Mouse (Mus musculus) layer of hippocampus, adult 18-20 months (tissue): ENCODE data around the gene Fgf12. TPM values are rescaled to one million over a fixed set of nuclear protein-coding genes. Genes with fewer than 3 reads are reported as not detected.
A peak's percentile ranks its signal among the peaks of the same experiment; 100 is the strongest.

ENCODE experiments used
- DNase-seq, 2 experiments: peaks; one replicate each; pipeline ENCODE4 v3.0.0; 2022; ENCODE audit warnings: low spot score in 2 of 2
- total RNA-seq, 2 experiments: library from RNA; stranded (reverse); gene quantifications; 2 replicates each; pipeline ENCODE4 v1.2.3; 2021

Fgf12 gene
- total RNA-seq, 2 experiments from 2014 or later = 140 to 146 TPM

GRCm38 (mm10) chr16:28484920-28485319 lies 267.9 kb downstream of the Fgf12 start:
- DNase-seq = peak in 1 of 2 experiments; percentile 32

- DNase-seq = no peak
Observed at GRCm38 (mm10) chr16:28479022-28479421, 273.8 kb downstream of the Fgf12 start.

DNA sequence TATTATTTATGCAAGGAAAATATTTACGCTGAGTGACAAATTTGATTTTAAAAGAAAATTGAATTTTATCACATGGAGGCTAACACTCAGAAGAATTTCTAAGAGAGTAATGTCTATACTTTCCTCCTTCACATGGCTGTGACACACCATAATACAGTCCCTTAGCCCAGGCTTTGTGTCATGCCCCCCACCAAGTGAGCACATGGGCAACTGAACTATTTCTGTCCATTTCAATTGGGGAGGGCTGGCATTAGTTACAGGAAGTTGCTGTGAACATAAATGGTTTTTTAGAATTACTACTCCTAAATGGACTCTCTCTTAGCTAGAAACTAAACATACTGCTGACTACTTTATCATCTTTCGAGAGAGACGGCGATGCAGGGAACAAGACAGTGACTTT lies 276.2 kb downstream of the Fgf12 start:
- no peak for DNase-seq

DNA sequence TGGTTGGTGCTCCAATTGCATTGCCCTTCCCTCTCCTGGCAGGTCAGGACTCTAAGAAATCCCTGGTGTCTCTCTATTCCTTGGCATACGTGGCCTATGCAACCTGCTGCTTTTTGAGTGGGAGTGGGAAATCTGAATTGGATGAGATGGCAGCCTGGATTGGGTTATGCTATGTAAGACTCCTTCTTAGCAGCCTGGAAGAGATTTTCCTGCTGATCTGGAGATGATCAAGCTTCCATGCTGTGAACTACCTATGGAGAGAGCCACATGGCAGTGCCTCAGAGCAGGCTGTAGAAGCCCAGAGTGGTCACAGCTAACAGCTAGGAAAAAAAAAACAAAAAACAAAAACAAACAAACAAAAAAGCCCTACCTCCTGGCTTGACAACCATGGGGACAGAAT lies 277.3 kb downstream of the Fgf12 start:
- no peak for DNase-seq

DNA sequence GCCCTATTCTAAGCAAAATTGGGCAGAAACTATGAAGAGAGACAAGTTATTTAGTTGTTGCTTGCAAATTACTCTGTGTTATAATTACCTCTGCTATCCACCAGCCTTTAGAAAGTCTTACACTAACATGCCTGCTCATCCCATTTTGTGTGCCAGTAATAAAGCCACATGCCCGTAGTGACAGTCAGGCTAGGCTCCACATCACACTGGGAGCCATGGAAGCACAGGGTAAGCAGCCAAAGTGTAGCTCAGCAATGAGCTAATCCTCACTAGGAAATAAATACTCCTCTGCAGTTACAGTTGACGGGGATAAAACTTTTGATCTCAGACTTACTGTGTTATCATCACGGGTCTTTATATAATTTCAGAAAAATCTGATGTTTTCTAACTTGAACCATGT lies 298.0 kb downstream of the Fgf12 start:
- DNase-seq = no peak

DNA sequence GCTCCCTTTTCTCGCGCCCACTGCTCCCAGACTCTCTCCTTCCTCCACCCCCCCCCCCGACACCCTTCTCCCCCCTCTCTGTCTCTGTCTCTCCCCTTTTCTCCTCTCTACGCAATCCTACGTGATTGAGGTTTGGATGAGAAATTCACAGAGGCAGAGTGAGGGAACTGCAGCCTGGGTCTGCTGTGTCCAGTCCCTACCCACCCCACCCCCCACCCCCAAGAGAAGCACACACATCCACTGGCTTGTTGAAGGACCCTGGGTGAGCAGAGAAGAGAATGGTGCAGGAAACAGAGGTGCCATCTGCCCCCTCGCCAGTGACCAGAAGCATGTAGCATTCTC lies 305.8 kb downstream of the Fgf12 start:
- DNase-seq = no peak

GRCm38 (mm10) chr16:28446334-28447113 lies 306.3 kb downstream of the Fgf12 start:
- DNase-seq = peak; percentile 49 to 54

- DNase-seq = peak in 1 of 2 experiments; percentile 17
Observed at GRCm38 (mm10) chr16:28445800-28446333, 307.0 kb downstream of the Fgf12 start.

- no peak for DNase-seq
Observed at GRCm38 (mm10) chr16:28444993-28445799, 307.7 kb downstream of the Fgf12 start.

- no peak for DNase-seq
Observed at GRCm38 (mm10) chr16:28421617-28422016, 331.3 kb downstream of the Fgf12 start.

DNA sequence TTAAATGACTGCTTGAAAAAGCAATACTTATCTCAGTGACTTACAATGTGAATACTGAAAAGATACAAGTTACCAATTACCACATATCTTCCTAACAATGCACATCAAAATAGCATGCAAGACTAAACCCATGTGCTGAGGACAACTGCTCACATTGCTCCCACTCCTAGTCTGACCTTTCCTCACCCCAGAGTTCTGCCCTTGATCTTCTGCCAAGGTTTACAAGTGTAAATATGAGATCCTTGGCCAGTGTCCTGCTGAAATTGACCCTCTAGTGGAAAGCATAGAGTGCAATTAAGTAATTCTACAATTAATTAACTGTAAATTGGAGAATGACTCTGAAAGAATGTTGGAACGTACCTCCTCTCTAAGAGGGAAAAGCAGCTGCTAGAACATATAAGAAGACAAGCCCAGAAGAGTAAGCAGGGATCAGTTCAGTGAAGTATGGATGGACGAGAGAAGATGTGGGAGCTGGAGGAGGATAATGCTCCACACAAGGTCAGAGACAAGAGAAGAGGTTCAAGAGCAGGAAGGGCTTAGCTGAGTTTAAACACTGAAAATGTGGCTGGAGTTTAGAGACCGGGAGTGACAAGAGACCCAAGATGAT lies 333.1 kb downstream of the Fgf12 start:
- DNase-seq = no peak

DNA sequence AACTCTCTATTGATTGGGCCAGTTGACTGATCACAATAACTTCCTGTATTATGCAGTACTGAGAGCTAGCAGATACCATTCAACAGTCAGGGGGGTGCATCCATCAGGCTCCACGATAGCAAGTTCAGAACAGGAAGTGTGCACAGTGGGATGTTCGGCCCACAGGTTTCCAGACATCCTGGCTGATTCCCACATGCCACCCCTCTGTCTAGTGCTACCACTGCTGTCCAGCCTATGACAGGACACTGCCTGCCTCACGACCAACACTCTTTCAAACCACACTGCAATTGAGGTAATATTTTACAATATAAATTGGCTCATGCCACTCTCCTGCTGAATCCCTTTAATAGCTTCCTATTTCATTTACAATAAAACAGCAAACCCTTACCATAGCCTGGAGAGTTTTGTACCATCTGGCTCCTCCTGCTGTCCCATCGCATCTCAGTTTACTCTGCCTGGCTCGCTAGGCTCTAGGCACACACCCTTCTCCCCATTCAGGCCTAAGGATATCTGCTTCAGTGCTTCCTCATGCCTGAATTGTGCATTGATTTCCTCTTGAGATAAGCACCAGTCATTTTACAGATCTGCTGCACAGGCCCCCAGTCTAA lies 341.6 kb downstream of the Fgf12 start:
- peak; percentile 13 to 60 for DNase-seq

GRCm38 (mm10) chr16:28408294-28408693 lies 344.6 kb downstream of the Fgf12 start:
- DNase-seq = no peak

DNA sequence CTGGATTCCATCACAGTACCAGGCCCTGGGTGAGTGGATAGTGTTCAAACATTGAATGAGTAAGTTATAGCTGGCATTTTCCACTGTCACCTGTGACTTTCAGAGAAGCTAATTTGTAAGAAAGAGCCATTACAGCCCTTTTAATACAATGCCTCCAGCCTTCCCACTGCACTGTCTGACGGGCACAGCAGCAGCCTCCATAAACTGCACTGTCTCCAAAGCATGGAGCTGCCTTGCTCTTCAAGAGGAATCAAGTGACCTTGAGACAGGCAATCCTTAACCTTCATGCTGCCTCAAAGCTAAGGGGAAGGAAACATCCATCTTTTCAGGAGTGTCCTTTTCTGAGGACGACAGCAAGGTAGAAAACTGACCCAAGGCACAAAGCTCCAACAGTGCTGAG lies 345.0 kb downstream of the Fgf12 start:
- no peak for DNase-seq

DNA sequence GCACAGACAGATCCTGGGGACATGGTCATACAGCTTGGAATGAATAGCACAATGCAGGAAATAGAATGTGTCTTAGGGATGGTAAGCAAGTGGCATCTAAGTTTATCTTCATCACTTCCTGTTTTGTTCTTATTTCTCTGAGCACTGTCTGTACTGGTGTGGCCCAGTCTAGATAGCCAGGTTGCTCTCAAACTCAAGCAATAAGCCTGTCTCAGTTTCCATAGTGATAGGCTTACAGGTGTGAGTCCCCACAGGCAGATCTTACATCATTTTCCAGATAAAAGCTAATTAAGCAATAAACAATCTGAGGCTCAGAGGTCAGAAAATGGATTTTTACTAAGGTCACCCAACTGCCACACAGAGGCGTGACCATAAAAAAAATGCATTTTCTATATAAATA lies 348.7 kb downstream of the Fgf12 start:
- DNase-seq = no peak

DNA sequence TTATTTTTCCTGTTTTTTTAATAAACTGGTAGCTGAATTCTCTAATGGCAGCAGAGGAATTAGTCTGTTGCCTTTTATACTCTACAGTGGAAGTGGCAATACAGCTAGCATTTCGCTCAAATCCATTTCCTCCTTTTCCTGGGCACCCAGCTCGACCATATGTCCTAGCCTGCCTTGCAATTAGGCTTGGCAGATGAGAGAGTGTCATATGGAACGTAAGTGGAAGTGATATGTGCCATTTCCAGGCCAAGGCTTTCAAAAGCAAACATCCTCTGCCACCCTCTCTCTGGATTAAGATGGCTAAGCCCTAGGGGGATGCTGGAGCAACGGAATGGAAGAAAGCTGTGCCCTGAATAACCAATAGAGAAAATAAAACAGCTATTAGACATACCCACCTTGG lies 350.2 kb downstream of the Fgf12 start:
- DNase-seq = peak; percentile 42 to 66

DNA sequence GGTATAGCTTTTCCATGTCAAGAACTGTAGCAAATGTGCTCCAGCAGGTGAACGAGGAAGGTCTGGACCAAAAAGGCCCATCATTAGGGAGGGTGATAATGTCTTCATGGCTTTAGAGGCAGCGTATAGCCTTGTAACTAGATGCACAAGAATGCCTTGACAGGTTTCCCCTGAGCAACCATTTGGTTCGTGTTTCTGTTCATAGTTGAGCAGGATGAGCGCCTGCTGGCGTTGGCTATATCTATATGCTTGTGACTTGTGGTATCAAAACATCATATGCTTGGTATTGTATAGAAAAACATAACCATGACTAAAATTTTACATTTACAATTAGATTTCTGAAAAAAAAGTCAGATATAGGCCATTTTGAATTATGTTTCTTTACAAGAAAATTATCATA lies 361.6 kb downstream of the Fgf12 start:
- no peak for DNase-seq

- DNase-seq = no peak
Observed at GRCm38 (mm10) chr16:28389114-28389513, 363.8 kb downstream of the Fgf12 start.

DNA sequence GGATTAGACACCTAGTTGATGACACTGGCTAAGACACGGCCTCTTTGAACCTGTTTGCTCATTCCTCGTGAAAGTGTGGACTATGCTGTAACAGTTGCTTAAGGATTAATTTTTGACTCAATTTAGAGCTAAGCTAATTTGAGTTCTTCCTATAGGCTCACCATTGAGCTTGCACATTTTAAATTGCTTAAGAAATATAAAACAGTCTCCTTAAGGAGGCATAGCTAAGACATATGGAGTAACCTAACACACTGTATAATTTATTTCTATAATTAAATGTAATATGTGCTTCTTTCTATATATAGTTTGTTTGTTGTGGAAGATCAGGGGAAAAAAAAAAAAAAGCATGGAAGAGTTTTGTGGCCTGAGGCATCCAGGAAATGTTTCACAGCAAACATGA lies 378.1 kb downstream of the Fgf12 start:
- no peak for DNase-seq

GRCm38 (mm10) chr16:28373311-28373710 lies 379.6 kb downstream of the Fgf12 start:
- DNase-seq = no peak

- no peak for DNase-seq
Observed at GRCm38 (mm10) chr16:28350624-28351023, 402.2 kb downstream of the Fgf12 start.
